Mouse (Mus musculus): ENCODE results near the gene Rab6b. TPM values are rescaled to one million over a fixed set of nuclear protein-coding genes. Genes with fewer than 3 reads are reported as not detected.

The Rab6b gene
- polyA plus RNA-seq, 1 experiment from 2014 or later, result 137 TPM

DNA sequence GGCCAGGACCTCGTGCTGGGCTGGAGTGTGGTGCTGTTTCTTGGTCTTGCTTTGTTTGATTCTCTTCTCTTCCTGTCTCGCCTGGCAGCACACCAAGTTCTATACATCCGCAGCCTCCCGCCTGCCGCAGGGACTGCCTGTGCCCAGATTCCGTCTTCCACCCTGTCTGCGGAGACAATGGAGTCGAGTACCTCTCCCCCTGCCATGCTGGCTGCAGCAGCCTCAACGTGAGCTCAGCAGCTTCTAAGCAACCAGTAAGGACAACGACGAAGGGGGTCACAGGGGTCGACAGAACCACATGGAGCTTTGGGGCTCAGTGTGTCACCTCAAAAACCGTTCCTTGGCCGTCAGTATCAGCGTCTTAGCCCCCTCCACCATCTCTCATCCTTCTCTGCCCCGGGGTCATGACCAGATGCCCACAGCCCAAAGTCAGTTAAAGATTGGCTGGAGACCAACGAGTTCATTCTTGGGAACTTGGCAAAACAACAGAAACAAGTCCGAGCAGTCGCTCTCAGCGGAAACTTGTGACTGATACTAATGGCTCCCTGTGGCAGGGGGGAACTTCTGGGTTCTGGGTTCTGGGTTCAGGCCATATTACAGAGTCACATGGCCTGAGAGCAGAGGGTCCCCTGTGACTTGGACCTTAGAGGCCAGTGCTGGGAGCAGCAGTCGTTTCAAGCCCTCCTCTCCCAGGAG is 34.6 kb upstream of the Rab6b start:
- Histone ChIP-seq H3K9ac (ENCODE audit: low read depth, low read length) (no peak overlapping the region), H3K4me3 (ENCODE audit: low read length) (no peak overlapping the region), H3K36me3 (ENCODE audit: control insufficient read depth, insufficient read depth, low read length) (no peaks in the 10 kb centered on the region), H3K4me1 (ENCODE audit: control insufficient read depth, insufficient read depth, low read depth, low read length) (no peaks in the 10 kb centered on the region; the same call in 1 of the 2 replicates), H3K9me3 (ENCODE audit: control insufficient read depth, low read length) (no peaks in the 10 kb centered on the region), H3K27me3 (replicated peaks; ENCODE audit: control insufficient read depth, insufficient read depth, low read length) (no peaks in the 10 kb centered on the region), H3K4me2 (ENCODE audit: low read length) (no peak overlapping the region), H3K27ac (ENCODE audit: low read depth, low read length) (no peak overlapping the region)
- 55% methylated on average over 21 of the region's 21 CpGs for WGBS
- ATAC-seq, result peak; percentile 90

DNA sequence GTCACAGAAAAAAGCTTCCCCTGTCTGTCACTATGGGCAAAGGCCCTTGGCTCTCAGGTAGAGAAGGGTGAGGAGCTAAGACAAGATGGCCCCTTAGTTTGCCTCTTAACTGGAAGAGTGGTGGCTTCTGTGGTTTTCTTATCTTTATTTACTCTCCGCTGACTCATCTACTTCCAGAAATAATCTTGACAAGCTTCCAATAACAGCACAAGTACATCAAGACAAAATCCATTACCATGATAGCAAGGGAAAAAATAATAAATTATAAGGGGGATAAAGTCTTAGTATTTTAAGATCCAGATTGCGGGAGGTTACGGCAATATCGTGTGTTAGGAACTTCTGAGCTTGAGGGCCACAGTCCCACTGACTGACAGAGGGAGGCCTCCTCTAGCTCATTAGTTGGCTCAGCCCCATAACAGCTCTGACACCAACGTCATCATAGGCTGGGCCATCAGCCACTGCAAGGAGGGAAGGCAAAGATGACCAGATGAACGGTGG is 33.3 kb upstream of the Rab6b start:
- H3K27me3 ChIP-seq (replicated peaks; ENCODE audit: control insufficient read depth, insufficient read depth, low read length), result no peaks in the 10 kb centered on the region
- no peak overlapping the region for H3K27ac ChIP-seq (ENCODE audit: low read depth, low read length)
- no peak overlapping the region for H3K9ac ChIP-seq (ENCODE audit: low read depth, low read length)
- H3K4me1 ChIP-seq (ENCODE audit: control insufficient read depth, insufficient read depth, low read depth, low read length), result no peaks in the 10 kb centered on the region; the same call in 1 of the 2 replicates
- no peak overlapping the region for H3K4me3 ChIP-seq (ENCODE audit: low read length)
- WGBS, result 85% methylated on average over 6 of the region's 6 CpGs
- no peaks in the 10 kb centered on the region for H3K9me3 ChIP-seq (ENCODE audit: control insufficient read depth, low read length)
- H3K36me3 ChIP-seq (ENCODE audit: control insufficient read depth, insufficient read depth, low read length), result no peaks in the 10 kb centered on the region
- no peak overlapping the region for H3K4me2 ChIP-seq (ENCODE audit: low read length)
- ATAC-seq, result no peak

DNA sequence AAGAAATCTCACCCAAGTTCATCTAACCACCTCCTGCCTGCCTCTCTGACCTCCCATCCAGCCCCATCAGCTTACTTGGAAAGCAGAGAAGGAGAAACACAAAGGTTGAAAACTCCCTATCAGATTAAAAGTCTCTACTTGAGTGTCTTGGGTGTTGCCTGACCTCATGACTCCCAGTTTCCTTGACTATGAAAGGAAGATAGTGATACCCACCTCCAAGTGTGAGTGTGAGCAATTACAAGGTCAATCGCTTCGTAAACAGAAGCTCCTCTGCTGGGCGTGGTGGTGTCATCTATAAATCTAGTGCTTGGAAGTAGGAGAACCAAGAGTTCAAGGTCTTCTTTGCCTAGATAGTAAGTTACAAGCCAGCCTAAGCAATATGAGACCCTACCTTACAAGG is 31.4 kb upstream of the Rab6b start:
- no peak overlapping the region for H3K4me3 ChIP-seq (ENCODE audit: low read length)
- no peaks in the 10 kb centered on the region for H3K27me3 ChIP-seq (replicated peaks; ENCODE audit: control insufficient read depth, insufficient read depth, low read length)
- H3K4me1 ChIP-seq (ENCODE audit: control insufficient read depth, insufficient read depth, low read depth, low read length), result no peaks in the 10 kb centered on the region; the same call in 1 of the 2 replicates
- no peak for ATAC-seq
- H3K27ac ChIP-seq (ENCODE audit: low read depth, low read length), result no peak overlapping the region
- H3K4me2 ChIP-seq (ENCODE audit: low read length), result no peak overlapping the region
- no peaks in the 10 kb centered on the region for H3K9me3 ChIP-seq (ENCODE audit: control insufficient read depth, low read length)
- no peak overlapping the region for H3K9ac ChIP-seq (ENCODE audit: low read depth, low read length)
- 95% methylated on average over 3 of the region's 3 CpGs for WGBS
- H3K36me3 ChIP-seq (ENCODE audit: control insufficient read depth, insufficient read depth, low read length), result no peaks in the 10 kb centered on the region

DNA sequence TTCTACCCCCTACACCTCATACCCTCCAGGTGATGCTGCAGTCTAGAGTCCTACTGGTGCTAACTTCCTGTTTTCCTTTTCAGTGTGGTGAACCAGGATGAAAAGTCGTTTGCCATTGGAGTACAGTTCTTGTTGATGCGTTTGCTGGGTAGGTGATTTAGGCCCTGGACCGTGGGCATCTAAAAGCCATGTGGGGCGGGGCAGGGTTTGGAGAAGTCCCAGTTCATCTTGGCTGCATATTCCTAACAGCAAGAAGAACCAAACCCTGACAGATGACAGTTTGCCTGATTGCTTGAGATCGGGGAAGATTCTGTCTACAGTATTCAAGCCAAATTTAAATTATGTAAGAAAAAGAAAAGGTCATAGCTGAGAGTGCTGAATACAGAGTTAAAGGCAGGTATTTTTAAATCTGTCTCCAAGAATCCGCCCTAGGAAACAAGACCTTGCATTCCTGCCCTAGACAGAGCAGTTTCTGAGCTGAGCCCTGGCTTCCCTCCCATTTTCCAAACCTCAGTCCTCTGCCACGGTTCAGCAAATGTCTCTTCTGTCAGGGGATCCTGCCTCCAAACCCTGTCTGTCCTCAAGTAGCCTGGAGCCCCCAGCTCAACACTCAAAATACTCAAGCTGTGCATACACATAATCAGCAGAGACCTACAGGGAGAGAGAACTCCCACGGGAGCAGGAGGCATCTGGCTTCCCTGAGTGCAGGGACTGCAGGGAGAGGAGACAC is 29.2 kb upstream of the Rab6b start:
- H3K9me3 ChIP-seq (ENCODE audit: control insufficient read depth, low read length), result no peaks in the 10 kb centered on the region
- H3K27me3 ChIP-seq (replicated peaks; ENCODE audit: control insufficient read depth, insufficient read depth, low read length), result no peaks in the 10 kb centered on the region
- no peak overlapping the region for H3K4me2 ChIP-seq (ENCODE audit: low read length)
- no peak overlapping the region for H3K9ac ChIP-seq (ENCODE audit: low read depth, low read length)
- H3K27ac ChIP-seq (ENCODE audit: low read depth, low read length), result no peak overlapping the region
- ATAC-seq, result no peak
- H3K36me3 ChIP-seq (ENCODE audit: control insufficient read depth, insufficient read depth, low read length), result no peaks in the 10 kb centered on the region
- 76% methylated on average over 8 of the region's 8 CpGs for WGBS
- no peaks in the 10 kb centered on the region for H3K4me1 ChIP-seq (ENCODE audit: control insufficient read depth, insufficient read depth, low read depth, low read length)
- H3K4me3 ChIP-seq (ENCODE audit: low read length), result no peak overlapping the region

DNA sequence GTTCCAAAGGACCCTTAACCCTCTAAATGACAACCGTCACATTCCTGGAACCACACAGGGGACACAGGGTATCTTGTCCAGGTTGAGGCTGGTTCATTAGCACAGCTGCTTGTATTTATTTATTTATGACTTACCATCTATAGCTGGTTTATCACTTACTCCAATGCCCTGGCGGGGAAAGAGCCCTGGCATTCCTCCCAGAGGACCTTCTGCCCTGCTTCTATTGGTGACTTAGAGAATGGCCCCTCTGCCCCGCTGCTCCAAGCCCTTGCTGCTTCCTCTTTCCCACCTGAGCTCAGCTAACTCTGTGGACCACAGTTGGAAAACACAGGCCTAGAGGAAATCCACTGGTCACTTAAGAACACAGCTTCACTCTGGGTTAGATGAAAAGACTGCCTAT is 28.2 kb upstream of the Rab6b start:
- Histone ChIP-seq H3K27me3 (replicated peaks; ENCODE audit: control insufficient read depth, insufficient read depth, low read length) (no peaks in the 10 kb centered on the region), H3K4me1 (ENCODE audit: control insufficient read depth, insufficient read depth, low read depth, low read length) (no peaks in the 10 kb centered on the region), H3K9me3 (ENCODE audit: control insufficient read depth, low read length) (no peaks in the 10 kb centered on the region), H3K4me2 (ENCODE audit: low read length) (no peak overlapping the region), H3K9ac (ENCODE audit: low read depth, low read length) (no peak overlapping the region), H3K27ac (ENCODE audit: low read depth, low read length) (no peak overlapping the region), H3K4me3 (ENCODE audit: low read length) (no peak overlapping the region), H3K36me3 (ENCODE audit: control insufficient read depth, insufficient read depth, low read length) (no peaks in the 10 kb centered on the region)
- WGBS, result 62% methylated on average over 3 of the region's 3 CpGs
- no peak for ATAC-seq

DNA sequence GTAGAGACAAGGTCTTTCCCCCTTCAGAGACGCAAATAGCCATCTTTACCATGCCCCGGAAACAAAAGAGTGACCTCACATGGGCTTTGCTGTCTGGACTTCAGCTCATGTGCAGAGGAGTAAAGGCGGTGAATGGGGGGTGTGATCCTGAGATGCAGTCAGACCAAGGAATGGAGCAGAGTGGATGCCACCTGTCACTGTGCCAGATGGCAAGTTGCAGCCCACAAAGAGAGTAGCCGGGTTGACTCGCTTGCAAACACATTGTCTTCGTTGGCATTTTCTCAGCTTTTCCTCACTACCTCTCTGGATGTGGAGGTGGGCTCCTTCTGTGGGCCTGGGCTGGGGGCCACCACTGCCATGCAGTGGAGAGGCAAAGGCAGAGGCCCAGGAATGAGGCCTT is 24.9 kb upstream of the Rab6b start:
- WGBS, result 73% methylated on average over 6 of the region's 6 CpGs
- no peak overlapping the region for H3K27ac ChIP-seq (ENCODE audit: low read depth, low read length)
- no peaks in the 10 kb centered on the region for H3K9me3 ChIP-seq (ENCODE audit: control insufficient read depth, low read length)
- H3K4me1 ChIP-seq (ENCODE audit: control insufficient read depth, insufficient read depth, low read depth, low read length), result no peaks in the 10 kb centered on the region; the same call in 1 of the 2 replicates
- no peak overlapping the region for H3K9ac ChIP-seq (ENCODE audit: low read depth, low read length)
- no peaks in the 10 kb centered on the region; the same call in 1 of the 2 replicates for H3K27me3 ChIP-seq (replicated peaks; ENCODE audit: control insufficient read depth, insufficient read depth, low read length)
- H3K36me3 ChIP-seq (ENCODE audit: control insufficient read depth, insufficient read depth, low read length), result no peaks in the 10 kb centered on the region
- H3K4me3 ChIP-seq (ENCODE audit: low read length), result no peak overlapping the region
- H3K4me2 ChIP-seq (ENCODE audit: low read length), result no peak overlapping the region
- ATAC-seq, result no peak

DNA sequence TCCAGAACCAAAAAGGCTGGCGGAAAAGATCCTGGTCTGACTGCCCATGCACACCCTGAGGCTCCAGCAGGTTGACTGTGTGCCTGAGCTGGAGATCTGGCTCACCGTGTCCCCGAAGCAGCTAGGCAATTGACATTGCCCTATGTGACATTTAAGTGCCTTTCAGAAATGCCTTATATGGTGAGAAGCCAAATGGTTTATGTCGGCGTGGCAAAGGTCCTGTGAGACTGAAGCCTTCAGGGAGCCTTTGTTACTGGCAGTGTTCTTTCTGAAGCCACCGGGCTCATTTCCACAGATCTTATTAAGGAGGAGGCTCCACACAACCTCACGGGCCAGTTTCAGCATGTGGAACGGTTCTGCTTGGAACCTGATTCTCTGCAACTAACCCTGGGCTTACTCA is 24.3 kb upstream of the Rab6b start:
- Histone ChIP-seq H3K36me3 (ENCODE audit: control insufficient read depth, insufficient read depth, low read length) (no peaks in the 10 kb centered on the region), H3K27ac (ENCODE audit: low read depth, low read length) (no peak overlapping the region), H3K27me3 (replicated peaks; ENCODE audit: control insufficient read depth, insufficient read depth, low read length) (no peaks in the 10 kb centered on the region; the same call in 1 of the 2 replicates), H3K4me1 (ENCODE audit: control insufficient read depth, insufficient read depth, low read depth, low read length) (no peaks in the 10 kb centered on the region; the same call in 1 of the 2 replicates), H3K4me2 (ENCODE audit: low read length) (no peak overlapping the region), H3K9me3 (ENCODE audit: control insufficient read depth, low read length) (no peaks in the 10 kb centered on the region), H3K9ac (ENCODE audit: low read depth, low read length) (no peak overlapping the region), H3K4me3 (ENCODE audit: low read length) (no peak overlapping the region)
- WGBS, result 69% methylated on average over 8 of the region's 8 CpGs
- ATAC-seq, result no peak

DNA sequence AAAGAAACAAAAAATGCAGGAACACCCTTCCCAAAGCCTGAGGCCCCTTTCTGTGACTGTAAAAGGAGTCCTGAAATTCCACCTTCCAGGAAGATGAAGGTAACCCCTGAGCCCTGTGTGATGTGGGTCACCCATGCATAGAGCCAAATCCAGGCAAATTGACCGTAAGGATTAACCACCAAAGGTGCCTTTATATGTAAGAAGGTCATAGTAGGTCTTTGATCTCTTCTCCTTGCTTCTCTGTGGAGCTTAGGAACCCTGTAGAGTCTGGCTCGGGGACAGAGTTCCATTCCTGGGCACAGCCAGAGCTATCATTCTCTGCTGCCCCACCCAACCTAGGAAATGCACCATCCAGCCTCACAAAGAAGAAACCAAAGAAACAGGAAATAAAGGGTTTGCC is 22.9 kb upstream of the Rab6b start:
- no peaks in the 10 kb centered on the region for H3K9me3 ChIP-seq (ENCODE audit: control insufficient read depth, low read length)
- no peaks in the 10 kb centered on the region for H3K36me3 ChIP-seq (ENCODE audit: control insufficient read depth, insufficient read depth, low read length)
- no peak overlapping the region for H3K4me3 ChIP-seq (ENCODE audit: low read length)
- no peak for ATAC-seq
- H3K4me1 ChIP-seq (ENCODE audit: control insufficient read depth, insufficient read depth, low read depth, low read length), result peaks cover 4% of the 10 kb centered on the region
- 68% methylated on average over 2 of the region's 2 CpGs for WGBS
- H3K9ac ChIP-seq (ENCODE audit: low read depth, low read length), result no peak overlapping the region
- no peak overlapping the region for H3K4me2 ChIP-seq (ENCODE audit: low read length)
- no peak overlapping the region for H3K27ac ChIP-seq (ENCODE audit: low read depth, low read length)
- H3K27me3 ChIP-seq (replicated peaks; ENCODE audit: control insufficient read depth, insufficient read depth, low read length), result no peaks in the 10 kb centered on the region; the same call in 1 of the 2 replicates

DNA sequence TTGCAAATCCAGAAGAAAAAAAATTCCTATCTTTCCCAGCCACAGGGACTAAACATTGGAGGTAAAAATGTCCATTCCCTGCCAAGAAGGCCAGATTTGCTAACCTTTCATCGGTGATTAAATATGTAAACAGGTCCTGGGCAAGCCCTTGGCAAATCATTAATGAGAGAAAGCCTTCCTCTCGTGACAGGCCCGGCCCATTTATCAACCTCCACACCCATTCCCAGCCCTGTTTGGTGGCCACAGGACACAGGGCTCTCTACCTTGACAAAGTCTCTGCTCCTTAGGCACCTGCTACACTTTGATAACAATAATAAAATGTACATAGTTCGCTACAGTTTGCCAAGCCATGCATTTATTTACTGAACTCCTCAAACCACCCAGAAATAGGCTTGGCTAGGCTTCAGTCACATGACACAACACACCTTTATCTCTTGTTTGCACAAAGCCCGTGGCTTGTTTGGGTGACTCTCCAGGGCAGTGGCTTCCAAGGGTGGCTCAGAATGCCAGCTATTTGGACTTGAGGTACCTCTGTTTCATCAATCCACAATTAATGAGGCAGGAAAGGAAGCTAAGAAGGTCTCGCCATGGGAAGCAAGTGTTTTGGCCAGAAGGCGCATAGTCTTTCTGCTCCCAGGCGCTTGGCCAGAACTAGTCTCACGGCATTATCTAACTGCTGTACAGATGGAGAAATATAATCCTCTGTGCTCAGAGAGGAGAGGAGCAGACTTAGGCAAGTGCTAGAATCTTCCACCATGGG is 21.3 kb upstream of the Rab6b start:
- H3K4me1 ChIP-seq (ENCODE audit: control insufficient read depth, insufficient read depth, low read depth, low read length), result peaks cover 4% of the 10 kb centered on the region
- no peak overlapping the region for H3K4me3 ChIP-seq (ENCODE audit: low read length)
- ATAC-seq, result no peak
- no peak overlapping the region for H3K9ac ChIP-seq (ENCODE audit: low read depth, low read length)
- H3K27me3 ChIP-seq (replicated peaks; ENCODE audit: control insufficient read depth, insufficient read depth, low read length), result no peaks in the 10 kb centered on the region; the same call in 1 of the 2 replicates
- no peaks in the 10 kb centered on the region for H3K9me3 ChIP-seq (ENCODE audit: control insufficient read depth, low read length)
- WGBS, result 71% methylated on average over 9 of the region's 9 CpGs
- H3K4me2 ChIP-seq (ENCODE audit: low read length), result no peak overlapping the region
- H3K27ac ChIP-seq (ENCODE audit: low read depth, low read length), result no peak overlapping the region
- no peaks in the 10 kb centered on the region for H3K36me3 ChIP-seq (ENCODE audit: control insufficient read depth, insufficient read depth, low read length)
